Mouse (Mus musculus) hindbrain, embryonic 14.5 days (tissue): ENCODE data around the gene Fbln7. TPM values are rescaled to one million over a fixed set of nuclear protein-coding genes. Genes with fewer than 3 reads are reported as not detected.

Experiments
- ATAC-seq: fragments of 200-750 bp; cut with Nextera tagmentation; 2 replicates; pipeline ENCODE4 v1.8.0; 2017; ENCODE audit warnings: moderate number of reproducible peaks, mild to moderate bottlenecking, moderate TSS enrichment, moderate library complexity; ENCODE audit not compliant: low FRiP score
- DNase-seq: peaks from one replicate; pipeline ENCODE4 v3.0.0-alpha.2; 2015; ENCODE audit warnings: low spot score
- H3K27ac ChIP-seq: fragments of 300-500 bp; sonication (generic); 2 replicates; pipeline ENCODE4 v1.5.1; 2014; ENCODE audit warnings: mild to moderate bottlenecking, moderate library complexity
- H3K27me3 ChIP-seq: fragments of 300-500 bp; sonication (generic); 2 replicates; pipeline ENCODE4 v1.6.1; 2014; ENCODE audit warnings: mild to moderate bottlenecking, low read length, mixed read lengths; ENCODE audit not compliant: control insufficient read depth, insufficient read depth
- H3K36me3 ChIP-seq: fragments of 300-500 bp; sonication (generic); replicated peaks from 2 replicates; pipeline ENCODE4 v1.6.1; 2014; ENCODE audit not compliant: control insufficient read depth, insufficient read depth
- H3K4me1 ChIP-seq: fragments of 300-500 bp; sonication (generic); replicated peaks from 2 replicates; pipeline ENCODE4 v1.6.1; 2014; ENCODE audit warnings: antibody characterized with exemption, low read length, mixed read lengths; ENCODE audit not compliant: control insufficient read depth, insufficient read depth
- H3K4me2 ChIP-seq: fragments of 300-500 bp; sonication (generic); replicated peaks from 2 replicates; pipeline ENCODE4 v1.6.1; 2014; ENCODE audit warnings: mild to moderate bottlenecking, moderate library complexity
- H3K4me3 ChIP-seq: fragments of 300-500 bp; sonication (generic); replicated peaks from 2 replicates; pipeline ENCODE4 v1.5.1; 2014; ENCODE audit warnings: mild to moderate bottlenecking, low read length
- H3K9ac ChIP-seq: fragments of 300-500 bp; sonication (generic); 2 replicates; pipeline ENCODE4 v1.6.1; 2014
- H3K9me3 ChIP-seq: fragments of 300-500 bp; sonication (generic); 2 replicates; pipeline ENCODE4 v1.6.1; 2016; ENCODE audit warnings: low read length; ENCODE audit not compliant: control insufficient read depth
- WGBS: fragments of 180-500 bp; shearing (Covaris S2); extraction: QIAGEN DNeasy Blood & Tissue Kit; methylation state at CpG from one replicate; pipeline ENCODE4 v1.1.7; 2014; 5-methylcytosine and 5-hydroxymethylcytosine counted together
- polyA plus RNA-seq: library from polyadenylated mRNA; unstranded; fragments of >200 nt; fragmentation: Nextera tagmentation; extraction: Ambion mirVana; gene quantifications from 2 replicates; pipeline ENCODE4 v1.2.1, GENCODE M21; 2014

Fbln7 gene
- polyA plus RNA-seq, 1 experiment from 2014 or later = 2.8 TPM

DNA sequence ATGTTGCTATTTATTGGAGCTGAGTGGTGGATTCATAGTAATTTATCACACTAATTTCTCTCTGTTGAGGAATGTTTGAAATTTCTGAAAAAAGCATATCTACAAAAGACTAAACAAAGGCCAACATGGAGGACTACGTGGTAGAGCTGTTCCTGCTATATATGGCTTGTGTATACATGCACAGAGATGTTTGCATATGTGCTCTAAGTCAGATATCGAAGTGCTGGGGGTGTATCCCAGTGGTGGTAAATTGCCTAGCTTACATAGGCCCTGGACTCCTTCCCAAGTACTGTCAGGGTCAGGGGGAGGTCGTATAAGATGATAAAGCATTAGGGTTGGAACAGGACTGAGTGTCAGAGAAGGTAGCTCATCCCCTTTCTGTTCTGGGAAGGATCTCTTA is 30.2 kb upstream of the Fbln7 start:
- DNase-seq (no peak), ATAC-seq (no peak)
- no peak overlapping the region for H3K9ac ChIP-seq
- H3K9me3 ChIP-seq = no peaks in the 10 kb centered on the region
- no peaks in the 10 kb centered on the region for H3K4me1 ChIP-seq
- no peak overlapping the region for H3K4me3 ChIP-seq
- H3K4me2 ChIP-seq = no peak overlapping the region
- H3K27me3 ChIP-seq = no peaks in the 10 kb centered on the region
- H3K36me3 ChIP-seq = peaks cover 97% of the 10 kb centered on the region
- H3K27ac ChIP-seq = no peak overlapping the region
- WGBS = 93% methylated on average over 3 of the region's 3 CpGs

DNA sequence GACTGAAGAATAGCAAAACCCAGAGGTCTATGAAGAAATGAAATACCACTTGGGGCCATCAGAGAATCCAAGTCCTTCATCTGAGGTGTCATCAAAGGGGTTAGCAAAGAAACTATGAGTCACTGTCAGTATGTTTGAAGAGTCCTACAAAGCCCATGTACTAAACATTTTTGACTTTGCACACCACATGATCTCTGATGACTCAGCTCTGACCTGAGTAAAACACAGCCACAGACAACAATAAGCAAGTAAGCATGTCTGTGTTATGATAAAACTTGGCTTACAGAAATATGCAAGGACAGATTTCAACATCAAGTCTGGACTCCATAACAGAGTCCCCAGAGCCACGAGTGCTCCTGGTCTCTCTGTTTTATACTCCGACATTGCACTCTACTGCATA is 29.7 kb upstream of the Fbln7 start:
- 97% methylated on average over 2 of the region's 2 CpGs for WGBS
- no peak for DNase-seq

DNA sequence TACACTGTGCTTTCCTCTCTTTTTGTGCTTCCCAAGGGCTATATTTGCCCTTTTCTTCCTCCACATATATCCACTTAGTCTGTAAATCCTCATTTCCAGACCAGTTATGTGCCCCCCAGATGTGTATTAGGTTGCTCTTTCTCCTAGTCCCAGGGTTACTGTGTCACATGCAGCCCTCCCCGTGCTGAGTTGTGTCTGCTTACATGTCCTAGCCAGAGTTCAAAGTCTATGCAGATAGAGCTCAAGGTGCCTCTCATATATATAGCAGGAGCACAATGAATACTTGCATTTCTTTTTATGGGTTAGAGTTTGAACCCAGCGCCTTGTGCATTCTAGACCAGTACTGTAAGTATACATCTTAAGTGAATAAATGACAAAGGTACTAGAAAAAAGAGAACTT is 29.3 kb upstream of the Fbln7 start:
- Histone ChIP-seq H3K27me3 (no peaks in the 10 kb centered on the region), H3K27ac (no peak overlapping the region), H3K36me3 (peaks cover 95% of the 10 kb centered on the region), H3K4me3 (no peak overlapping the region), H3K4me1 (no peaks in the 10 kb centered on the region), H3K9me3 (no peaks in the 10 kb centered on the region), H3K9ac (no peak overlapping the region), H3K4me2 (no peak overlapping the region)
- WGBS = 95% methylated on average over 2 of the region's 2 CpGs
- no peak for ATAC-seq
- DNase-seq = no peak

More for the DNA sequence above, 29.7 kb upstream of the Fbln7 start:
- H3K9ac ChIP-seq = no peak overlapping the region
- H3K4me1 ChIP-seq = no peaks in the 10 kb centered on the region
- H3K4me3 ChIP-seq = no peak overlapping the region
- ATAC-seq = no peak
- H3K36me3 ChIP-seq = peaks cover 97% of the 10 kb centered on the region
- H3K4me2 ChIP-seq = no peak overlapping the region
- no peaks in the 10 kb centered on the region for H3K9me3 ChIP-seq
- H3K27me3 ChIP-seq = no peaks in the 10 kb centered on the region
- no peak overlapping the region for H3K27ac ChIP-seq

DNA sequence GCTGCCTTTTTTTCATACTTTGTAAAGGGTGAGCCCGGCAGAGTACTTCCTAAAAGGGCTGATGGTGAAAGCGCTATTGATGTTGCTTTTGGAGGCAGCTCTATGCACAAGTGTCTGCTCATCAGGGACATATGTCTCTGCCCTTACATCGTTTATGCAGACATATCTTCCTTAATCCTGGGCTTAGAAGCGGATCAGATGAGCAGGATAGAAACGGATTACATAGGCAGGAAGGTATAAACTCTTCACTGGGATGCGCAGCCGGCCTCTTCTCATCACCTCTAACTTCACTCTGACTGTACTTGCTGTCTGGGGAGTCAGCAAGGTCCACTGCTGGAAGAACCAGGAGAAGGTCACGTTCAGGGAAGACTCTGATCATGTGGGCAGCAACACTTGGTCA is 25.2 kb upstream of the Fbln7 start:
- 94% methylated on average over 8 of the region's 8 CpGs for whole genome bisulfite sequencing
- Histone ChIP-seq H3K36me3 (peaks cover 89% of the 10 kb centered on the region), H3K4me2 (no peak overlapping the region), H3K9me3 (no peaks in the 10 kb centered on the region), H3K27ac (no peak overlapping the region), H3K9ac (no peak overlapping the region), H3K27me3 (no peaks in the 10 kb centered on the region), H3K4me3 (no peak overlapping the region), H3K4me1 (no peaks in the 10 kb centered on the region)
- no peak for ATAC-seq
- DNase-seq = no peak

DNA sequence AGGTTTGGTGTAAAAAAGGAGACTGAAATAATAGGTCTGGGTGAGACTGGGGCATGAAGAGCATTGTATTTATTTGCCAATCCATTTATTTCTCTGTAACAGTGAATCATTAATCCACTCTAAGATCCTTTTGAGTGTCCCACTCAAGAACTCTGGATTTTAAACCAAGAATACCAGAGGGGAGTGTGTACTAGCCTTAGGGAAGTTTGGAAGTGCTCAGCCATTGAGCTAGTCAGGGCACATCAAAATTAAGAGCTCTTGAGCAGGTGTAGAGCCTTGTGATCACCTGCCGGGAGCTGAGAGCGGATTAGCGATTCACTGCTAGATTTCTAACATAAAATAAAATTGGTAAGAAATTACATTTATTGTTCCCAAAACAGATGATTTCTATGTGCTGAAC is 24.2 kb upstream of the Fbln7 start:
- Histone ChIP-seq H3K4me3 (no peak overlapping the region), H3K9me3 (no peaks in the 10 kb centered on the region), H3K9ac (no peak overlapping the region), H3K4me2 (no peak overlapping the region), H3K4me1 (no peaks in the 10 kb centered on the region), H3K36me3 (peaks cover 90% of the 10 kb centered on the region), H3K27ac (no peak overlapping the region), H3K27me3 (no peaks in the 10 kb centered on the region)
- 96% methylated on average over 3 of the region's 3 CpGs for WGBS
- DNase-seq = no peak
- ATAC-seq = no peak

DNA sequence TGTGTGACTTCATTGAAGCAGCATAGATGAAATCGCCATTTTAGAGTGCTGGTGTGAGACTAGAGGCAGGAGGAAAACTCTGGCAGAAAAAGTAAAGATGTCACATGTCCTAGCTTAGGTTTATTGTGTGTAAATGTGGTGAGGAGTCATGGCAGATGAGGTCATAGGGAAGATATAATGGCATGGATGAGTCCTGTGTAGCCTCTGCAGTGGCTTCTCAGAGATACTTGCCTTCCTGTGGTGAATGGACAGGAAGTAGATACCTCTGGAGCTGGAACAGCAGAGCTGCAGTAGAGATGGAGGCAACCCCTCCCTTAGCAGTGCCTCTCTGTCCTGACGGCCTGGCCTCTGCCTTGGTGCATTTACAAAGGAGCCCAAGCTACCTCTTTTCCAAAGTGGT is 23.3 kb upstream of the Fbln7 start:
- DNase-seq (no peak), ATAC-seq (no peak)
- 85% methylated on average over 2 of the region's 2 CpGs for WGBS
- peaks cover 88% of the 10 kb centered on the region for H3K36me3 ChIP-seq
- H3K9me3 ChIP-seq = no peaks in the 10 kb centered on the region
- no peak overlapping the region for H3K27ac ChIP-seq
- H3K4me3 ChIP-seq = no peak overlapping the region
- H3K4me1 ChIP-seq = no peaks in the 10 kb centered on the region
- no peak overlapping the region for H3K4me2 ChIP-seq
- H3K27me3 ChIP-seq = no peaks in the 10 kb centered on the region
- H3K9ac ChIP-seq = no peak overlapping the region

DNA sequence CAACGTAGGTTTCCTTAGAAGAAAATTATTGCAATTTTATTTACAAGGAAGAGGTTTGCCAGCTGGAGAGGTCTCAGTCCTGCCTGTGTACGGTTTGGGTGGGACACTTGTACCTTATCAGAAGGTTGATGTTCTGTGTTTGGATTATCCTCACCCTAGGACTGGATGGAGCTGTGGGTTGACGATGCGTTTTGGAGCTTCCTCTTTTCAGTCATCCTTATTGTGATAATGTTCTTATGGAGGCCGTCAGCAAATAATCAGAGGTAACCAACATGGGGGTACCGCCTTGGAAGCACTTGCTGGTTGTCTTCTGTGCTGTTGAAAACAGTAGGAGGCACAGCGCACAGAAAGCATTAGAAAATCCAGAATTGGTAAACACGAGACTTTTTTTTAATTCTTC is 20.3 kb upstream of the Fbln7 start:
- ATAC-seq = no peak
- Histone ChIP-seq H3K9ac (no peak overlapping the region), H3K27me3 (no peaks in the 10 kb centered on the region), H3K9me3 (no peaks in the 10 kb centered on the region), H3K4me3 (no peak overlapping the region), H3K27ac (no peak overlapping the region), H3K36me3 (peaks cover 87% of the 10 kb centered on the region), H3K4me1 (no peaks in the 10 kb centered on the region), H3K4me2 (no peak overlapping the region)
- no peak for DNase-seq
- WGBS = 92% methylated on average over 8 of the region's 8 CpGs

DNA sequence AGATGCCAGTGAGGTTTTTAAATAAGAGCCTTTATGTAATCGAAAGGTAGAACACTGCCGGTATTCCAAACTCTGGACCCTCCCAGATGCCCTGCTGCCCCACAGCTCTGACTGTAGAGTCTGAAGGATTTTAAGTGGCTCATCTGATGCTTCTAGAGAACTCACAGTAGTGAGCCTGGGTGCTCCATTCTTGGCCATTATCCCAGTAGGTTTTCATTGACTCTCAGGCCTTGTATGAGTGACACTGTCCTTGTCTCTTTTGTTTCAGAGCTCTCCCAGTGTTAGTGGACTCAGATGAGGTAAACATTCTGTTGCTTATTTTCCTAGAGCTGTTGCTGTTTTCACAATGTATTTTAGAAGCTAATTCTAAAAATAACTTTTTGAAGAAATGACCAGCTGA is 12.7 kb upstream of the Fbln7 start:
- Histone ChIP-seq H3K9me3 (no peaks in the 10 kb centered on the region), H3K9ac (no peak overlapping the region), H3K27ac (no peak overlapping the region), H3K4me2 (no peak overlapping the region), H3K27me3 (no peaks in the 10 kb centered on the region), H3K36me3 (peaks cover 95% of the 10 kb centered on the region), H3K4me3 (no peak overlapping the region), H3K4me1 (no peaks in the 10 kb centered on the region)
- DNase-seq = no peak
- WGBS = 96% methylated on average over 2 of the region's 2 CpGs
- no peak for ATAC-seq

DNA sequence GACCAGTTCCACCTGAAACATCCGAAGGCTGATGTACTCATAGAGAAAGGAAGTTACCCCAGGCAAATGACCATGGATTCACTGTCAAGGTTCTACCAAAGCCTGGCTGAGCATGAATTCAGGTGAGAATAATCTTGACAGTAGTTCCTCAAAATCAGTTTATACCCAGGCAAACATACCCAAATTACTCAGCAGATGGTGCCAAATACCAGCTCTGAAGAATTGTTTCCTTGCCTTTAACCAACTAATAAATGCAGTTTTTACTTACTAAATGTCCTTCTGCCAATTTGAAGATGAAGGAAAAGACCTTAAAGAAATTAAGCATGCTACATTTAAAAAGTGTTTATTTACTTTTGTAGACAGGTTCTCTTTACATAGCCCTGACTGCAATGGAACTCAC is 6.1 kb upstream of the Fbln7 start:
- peaks cover 34% of the 10 kb centered on the region for H3K36me3 ChIP-seq
- 88% methylated on average over 1 of the region's 1 CpGs for WGBS
- DNase-seq = no peak

DNA sequence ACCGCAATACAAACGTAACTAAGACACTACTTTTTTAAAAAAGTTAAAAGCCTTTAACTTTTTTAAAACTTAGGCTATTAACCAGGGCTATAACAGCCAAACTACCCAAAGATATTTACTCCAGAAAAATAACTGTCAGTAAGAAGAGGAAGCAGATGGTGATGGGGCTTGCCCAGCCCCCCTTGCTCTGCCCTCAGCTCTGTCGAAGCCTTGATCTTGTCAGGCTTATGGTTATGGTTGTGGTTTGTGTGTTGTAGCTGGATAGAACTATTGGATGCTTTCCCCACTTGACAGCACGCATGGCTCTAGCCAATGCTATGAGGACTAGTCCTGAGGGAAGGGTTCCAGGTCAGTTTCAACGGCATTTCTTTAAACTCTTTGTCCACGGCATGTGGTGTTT is 3.8 kb upstream of the Fbln7 start:
- H3K4me2 ChIP-seq = no peak overlapping the region
- DNase-seq (no peak), ATAC-seq (no peak)
- 90% methylated on average over 6 of the region's 6 CpGs for WGBS
- no peak overlapping the region for H3K4me3 ChIP-seq
- H3K9me3 ChIP-seq = no peaks in the 10 kb centered on the region
- H3K9ac ChIP-seq = no peak overlapping the region
- peaks cover 7% of the 10 kb centered on the region; the same call in 1 of the 2 replicates for H3K27me3 ChIP-seq
- peaks cover 11% of the 10 kb centered on the region for H3K36me3 ChIP-seq
- no peak overlapping the region for H3K27ac ChIP-seq
- peaks cover 6% of the 10 kb centered on the region; the same call in 1 of the 2 replicates for H3K4me1 ChIP-seq

More for the DNA sequence above, 6.1 kb upstream of the Fbln7 start:
- no peak overlapping the region for H3K27ac ChIP-seq
- no peak overlapping the region for H3K4me2 ChIP-seq
- no peak overlapping the region for H3K9ac ChIP-seq
- no peaks in the 10 kb centered on the region for H3K4me1 ChIP-seq
- H3K27me3 ChIP-seq = no peaks in the 10 kb centered on the region
- ATAC-seq = no peak
- no peak overlapping the region for H3K4me3 ChIP-seq
- H3K9me3 ChIP-seq = no peaks in the 10 kb centered on the region
